Mouse (Mus musculus) kidney, adult 2 months (tissue): ENCODE results near the gene Minos1.

Source experiments
- CTCF ChIP-seq: fragments of 200-500 bp; conservative IDR thresholded peaks from 2 replicates; pipeline ENCODE4 v1.5.1; 2011; ENCODE audit warnings: low read depth, mild to moderate bottlenecking, control low read depth, low read length, moderate library complexity, mixed read lengths; ENCODE audit not compliant: insufficient read depth, insufficient read length
- POLR2A ChIP-seq: fragments of 200-500 bp; IDR thresholded peaks from one replicate; pipeline ENCODE4 v1.6.1; 2011; ENCODE audit warnings: low read depth, low read length, control low read depth

- TF ChIP-seq CTCF (0 out of 2 replicates have a peak, but pooled peaks have one; percentile 11), POLR2A (no peak)
These were observed 20.5 kb upstream of the Minos1 start for GRCm38 (mm10) chr4:139151370-139151769.
